Mouse (Mus musculus): ENCODE data around the gene Dhrs1. TPM values are rescaled to one million over a fixed set of nuclear protein-coding genes. Genes with fewer than 3 reads are reported as not detected.

The Dhrs1 gene
- polyA plus RNA-seq, 1 experiment, result 101 TPM

- Histone ChIP-seq H3K4me1 (ENCODE audit: control insufficient read depth, insufficient read depth, insufficient read length, low read length) (peaks cover 5% of the 10 kb centered on the region), H3K27ac (replicated peaks; ENCODE audit: low read depth, low read length) (no peak overlapping the region), H3K4me3 (ENCODE audit: insufficient read depth, low read depth, low read length) (no peak overlapping the region)
Measured at GRCm38 (mm10) chr14:55743711-55744110, 1.8 kb downstream of the Dhrs1 start.

- H3K4me1 ChIP-seq (ENCODE audit: control insufficient read depth, insufficient read depth, insufficient read length, low read length), result no peaks in the 10 kb centered on the region
Measured at GRCm38 (mm10) chr14:55737086-55737687, 8.3 kb downstream of the Dhrs1 start.

GRCm38 (mm10) chr14:55735758-55736157 is 9.7 kb downstream of the Dhrs1 start:
- H3K4me3 ChIP-seq (ENCODE audit: insufficient read depth, low read depth, low read length), result no peak overlapping the region

More at GRCm38 (mm10) chr14:55737086-55737687, 8.3 kb downstream of the Dhrs1 start:
- H3K27ac ChIP-seq (replicated peaks; ENCODE audit: low read depth, low read length), result no peak overlapping the region
- H3K4me3 ChIP-seq (ENCODE audit: insufficient read depth, low read depth, low read length), result no peak overlapping the region

GRCm38 (mm10) chr14:55735334-55735733 is 10.2 kb downstream of the Dhrs1 start:
- Histone ChIP-seq H3K4me3 (ENCODE audit: insufficient read depth, low read depth, low read length) (no peak overlapping the region), H3K27ac (replicated peaks; ENCODE audit: low read depth, low read length) (no peak overlapping the region), H3K4me1 (ENCODE audit: control insufficient read depth, insufficient read depth, insufficient read length, low read length) (no peaks in the 10 kb centered on the region)

More at GRCm38 (mm10) chr14:55735758-55736157, 9.7 kb downstream of the Dhrs1 start:
- H3K4me1 ChIP-seq (ENCODE audit: control insufficient read depth, insufficient read depth, insufficient read length, low read length), result no peaks in the 10 kb centered on the region
- no peak overlapping the region; the same call in 1 of the 2 replicates for H3K27ac ChIP-seq (replicated peaks; ENCODE audit: low read depth, low read length)

GRCm38 (mm10) chr14:55734869-55735268 is 10.6 kb downstream of the Dhrs1 start:
- no peak overlapping the region for H3K4me3 ChIP-seq (ENCODE audit: insufficient read depth, low read depth, low read length)
- no peaks in the 10 kb centered on the region for H3K4me1 ChIP-seq (ENCODE audit: control insufficient read depth, insufficient read depth, insufficient read length, low read length)
- no peak overlapping the region for H3K27ac ChIP-seq (replicated peaks; ENCODE audit: low read depth, low read length)

GRCm38 (mm10) chr14:55733889-55734288 is 11.6 kb downstream of the Dhrs1 start:
- H3K4me3 ChIP-seq (ENCODE audit: insufficient read depth, low read depth, low read length), result no peak overlapping the region
- no peaks in the 10 kb centered on the region for H3K4me1 ChIP-seq (ENCODE audit: control insufficient read depth, insufficient read depth, insufficient read length, low read length)
- no peak overlapping the region for H3K27ac ChIP-seq (replicated peaks; ENCODE audit: low read depth, low read length)

- Histone ChIP-seq H3K4me1 (ENCODE audit: control insufficient read depth, insufficient read depth, insufficient read length, low read length) (no peaks in the 10 kb centered on the region), H3K4me3 (ENCODE audit: insufficient read depth, low read depth, low read length) (no peak overlapping the region), H3K27ac (replicated peaks; ENCODE audit: low read depth, low read length) (no peak overlapping the region)
Measured at GRCm38 (mm10) chr14:55730531-55731032, 14.9 kb downstream of the Dhrs1 start.

- Histone ChIP-seq H3K4me1 (ENCODE audit: control insufficient read depth, insufficient read depth, insufficient read length, low read length) (no peaks in the 10 kb centered on the region), H3K4me3 (ENCODE audit: insufficient read depth, low read depth, low read length) (no peak overlapping the region), H3K27ac (replicated peaks; ENCODE audit: low read depth, low read length) (no peak overlapping the region)
Measured at GRCm38 (mm10) chr14:55730116-55730515, 15.4 kb downstream of the Dhrs1 start.

GRCm38 (mm10) chr14:55727889-55728685 is 17.4 kb downstream of the Dhrs1 start:
- Histone ChIP-seq H3K4me1 (ENCODE audit: control insufficient read depth, insufficient read depth, insufficient read length, low read length) (no peaks in the 10 kb centered on the region), H3K4me3 (ENCODE audit: insufficient read depth, low read depth, low read length) (no peak overlapping the region), H3K27ac (replicated peaks; ENCODE audit: low read depth, low read length) (no peak overlapping the region)

- no peak overlapping the region for H3K27ac ChIP-seq (replicated peaks; ENCODE audit: low read depth, low read length)
- peaks cover 2% of the 10 kb centered on the region for H3K4me1 ChIP-seq (ENCODE audit: control insufficient read depth, insufficient read depth, insufficient read length, low read length)
- H3K4me3 ChIP-seq (ENCODE audit: insufficient read depth, low read depth, low read length), result no peak overlapping the region
Measured at GRCm38 (mm10) chr14:55726261-55726660, 19.2 kb downstream of the Dhrs1 start.

- peaks cover 2% of the 10 kb centered on the region for H3K4me1 ChIP-seq (ENCODE audit: control insufficient read depth, insufficient read depth, insufficient read length, low read length)
- H3K27ac ChIP-seq (replicated peaks; ENCODE audit: low read depth, low read length), result peak overlapping the region; percentile 45
Measured at GRCm38 (mm10) chr14:55724411-55724871, 21.0 kb downstream of the Dhrs1 start.

GRCm38 (mm10) chr14:55723433-55723832 is 22.1 kb downstream of the Dhrs1 start:
- Histone ChIP-seq H3K4me1 (ENCODE audit: control insufficient read depth, insufficient read depth, insufficient read length, low read length) (peaks cover 2% of the 10 kb centered on the region), H3K4me3 (ENCODE audit: insufficient read depth, low read depth, low read length) (no peak overlapping the region), H3K27ac (replicated peaks; ENCODE audit: low read depth, low read length) (no peak overlapping the region)

More at GRCm38 (mm10) chr14:55724411-55724871, 21.0 kb downstream of the Dhrs1 start:
- no peak overlapping the region for H3K4me3 ChIP-seq (ENCODE audit: insufficient read depth, low read depth, low read length)

- Histone ChIP-seq H3K27ac (replicated peaks; ENCODE audit: low read depth, low read length) (no peak overlapping the region), H3K4me1 (ENCODE audit: control insufficient read depth, insufficient read depth, insufficient read length, low read length) (peaks cover 2% of the 10 kb centered on the region), H3K4me3 (ENCODE audit: insufficient read depth, low read depth, low read length) (peak overlapping the region; percentile 68; the same call in 1 of the 2 replicates)
Measured at GRCm38 (mm10) chr14:55722438-55722945, 23.0 kb downstream of the Dhrs1 start.

- Histone ChIP-seq H3K4me3 (ENCODE audit: insufficient read depth, low read depth, low read length) (peak within 1 kb of the TSS; percentile 68), H3K4me1 (ENCODE audit: control insufficient read depth, insufficient read depth, insufficient read length, low read length) (peaks cover 2% of the 10 kb centered on the region), H3K27ac (replicated peaks; ENCODE audit: low read depth, low read length) (no peak within 1 kb of the TSS)
Measured at GRCm38 (mm10) chr14:55721700-55722437, 23.6 kb downstream of the Dhrs1 start, which contains the start of gene Rabggta. Gene Rabggta, minus strand, starts transcription at chr14:55722263.

- H3K4me1 ChIP-seq (ENCODE audit: control insufficient read depth, insufficient read depth, insufficient read length, low read length), result peaks cover 2% of the 10 kb centered on the region
- peak overlapping the region; percentile 68; the same call in 1 of the 2 replicates for H3K4me3 ChIP-seq (ENCODE audit: insufficient read depth, low read depth, low read length)
- no peak overlapping the region for H3K27ac ChIP-seq (replicated peaks; ENCODE audit: low read depth, low read length)
Measured at GRCm38 (mm10) chr14:55721076-55721475, 24.4 kb downstream of the Dhrs1 start.
